Mouse (Mus musculus): ENCODE measurements around the gene Gm26602. TPM values are rescaled to one million over a fixed set of nuclear protein-coding genes. Genes with fewer than 3 reads are reported as not detected.

Gene Gm26602
- total and polyA plus RNA-seq, 2 experiments from 2014 or later = 39.2 TPM; not detected in 1

DNA sequence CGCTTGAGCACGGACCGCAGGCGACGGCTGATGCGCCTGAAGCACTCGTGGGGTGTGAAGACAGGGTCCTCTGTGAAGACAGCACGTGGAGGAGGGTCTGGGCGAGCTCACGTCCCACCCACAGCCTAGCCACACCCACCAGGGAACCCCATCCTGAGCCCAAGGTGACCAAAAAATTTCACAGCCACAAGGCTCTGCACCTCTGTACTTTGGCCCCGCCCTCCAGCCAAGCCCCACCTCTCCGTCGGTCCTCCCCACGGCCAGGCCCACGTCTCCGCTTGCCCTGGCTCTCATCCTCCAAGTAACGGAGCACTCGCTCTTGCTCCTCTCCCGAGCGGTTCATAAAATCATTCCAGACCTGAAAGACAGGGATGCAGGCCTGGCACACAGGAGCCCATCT is 1.8 kb downstream of the Gm26602 start:
- no peak for TF ChIP-seq CTCF (IDR thresholded peaks at IDR 0.05; ENCODE audit: low read depth)
- H3K36me3 ChIP-seq (ENCODE audit: insufficient read depth) = peaks cover 17% of the 10 kb centered on the region; the same call in 1 of the 2 replicates
- H3K4me1 ChIP-seq (ENCODE audit: insufficient read depth) = peaks cover 16% of the 10 kb centered on the region
- ATAC-seq = no peak
- no peaks in the 10 kb centered on the region for H3K27me3 ChIP-seq (ENCODE audit: insufficient read depth, low read length)
- no peak overlapping the region for H3K4me3 ChIP-seq (ENCODE audit: low read depth, low read length)
- DNase-seq = no peak
- H3K27ac ChIP-seq (ENCODE audit: low read depth, low read length) = no peak overlapping the region
- no peaks in the 10 kb centered on the region for H3K9me3 ChIP-seq (ENCODE audit: low read length)
- 74% methylated on average over 20 of the region's 20 CpGs for WGBS
- no peak overlapping the region for H3K4me2 ChIP-seq (ENCODE audit: low read depth)
- no peak overlapping the region for H3K9ac ChIP-seq

DNA sequence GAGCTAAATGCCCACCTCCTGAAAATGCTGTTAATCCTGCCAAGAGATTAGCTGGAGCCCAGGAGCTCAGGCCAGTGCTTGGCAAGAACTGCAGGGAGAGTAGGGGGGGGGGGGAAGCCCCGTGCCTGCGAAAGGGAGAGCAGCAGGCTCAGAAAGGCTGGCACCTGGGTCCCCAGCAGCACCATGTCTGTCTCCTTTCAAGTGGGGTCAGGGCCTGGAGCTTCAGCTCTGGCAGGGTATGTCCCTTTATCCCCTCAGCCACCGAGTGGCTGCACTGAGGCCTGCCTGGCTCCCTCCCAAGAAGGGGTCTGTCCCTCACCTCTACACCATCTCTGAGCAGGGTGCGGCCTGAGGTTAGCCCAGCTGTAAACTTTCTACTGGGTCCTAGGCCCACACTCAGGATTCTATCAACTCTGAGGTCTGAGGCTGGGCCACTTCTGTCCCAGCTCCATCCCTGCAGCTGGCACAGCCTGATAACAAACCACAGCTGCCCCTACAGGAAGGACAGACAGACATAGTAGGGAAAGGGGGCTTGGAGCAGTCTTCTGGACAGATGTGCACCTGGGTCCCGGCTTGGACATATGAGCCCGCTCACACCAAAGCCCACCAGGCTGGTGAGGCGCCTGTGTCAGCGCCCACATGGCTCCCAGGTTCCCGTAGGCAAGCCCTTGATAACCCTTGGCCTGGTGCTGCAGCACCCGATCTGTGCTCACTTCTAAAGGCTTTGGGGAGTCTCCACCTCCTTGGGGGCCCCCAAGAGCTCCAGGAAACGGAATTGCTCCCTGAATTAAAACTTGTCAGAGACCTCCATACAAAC is 3.7 kb downstream of the Gm26602 start:
- no peak overlapping the region for H3K4me3 ChIP-seq (ENCODE audit: low read depth, low read length)
- DNase-seq (no peak), ATAC-seq (no peak)
- TF ChIP-seq CTCF (IDR thresholded peaks at IDR 0.05; ENCODE audit: low read depth) = no peak
- H3K36me3 ChIP-seq (ENCODE audit: insufficient read depth) = peaks cover 17% of the 10 kb centered on the region; the same call in 1 of the 2 replicates
- 66% methylated on average over 11 of the region's 11 CpGs for WGBS
- H3K9ac ChIP-seq = no peak overlapping the region
- no peak overlapping the region for H3K27ac ChIP-seq (ENCODE audit: low read depth, low read length)
- H3K4me1 ChIP-seq (ENCODE audit: insufficient read depth) = peaks cover 16% of the 10 kb centered on the region
- no peaks in the 10 kb centered on the region for H3K9me3 ChIP-seq (ENCODE audit: low read length)
- no peak overlapping the region for H3K4me2 ChIP-seq (ENCODE audit: low read depth)
- H3K27me3 ChIP-seq (ENCODE audit: insufficient read depth, low read length) = peaks cover 17% of the 10 kb centered on the region

DNA sequence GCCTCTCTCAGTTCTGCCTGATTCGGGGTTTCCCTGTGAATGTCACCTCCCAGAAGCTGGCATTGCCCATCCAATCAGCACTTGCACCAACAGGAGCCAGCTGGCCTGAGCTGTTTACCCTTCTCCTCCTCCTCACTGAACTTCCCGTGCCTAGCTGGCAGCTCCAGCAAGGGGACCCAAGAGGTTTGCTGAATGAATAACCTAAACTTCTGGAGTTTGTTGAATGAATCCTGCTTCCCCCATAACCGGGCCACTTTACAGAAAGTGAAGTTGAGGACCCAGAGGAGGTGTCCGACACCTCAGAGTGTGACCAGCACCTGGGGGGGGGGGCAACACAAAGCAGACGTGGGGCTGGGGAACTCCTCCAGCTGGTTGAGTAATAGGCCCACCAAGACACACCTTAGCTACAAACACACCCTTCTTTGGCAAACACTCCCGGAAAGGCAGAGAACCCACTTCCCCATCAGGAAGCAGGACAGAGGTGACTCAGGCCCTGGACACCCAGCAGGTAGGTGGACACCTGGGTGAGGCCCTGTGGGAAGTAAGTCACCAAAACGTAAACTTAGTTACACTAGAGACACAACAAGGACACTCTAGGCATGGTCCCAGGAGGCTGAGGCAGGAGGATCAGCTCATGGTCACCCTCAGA is 4.4 kb downstream of the Gm26602 start:
- H3K4me2 ChIP-seq (ENCODE audit: low read depth) = peak overlapping the region; percentile 94; the same call in 1 of the 2 replicates
- H3K9me3 ChIP-seq (ENCODE audit: low read length) = no peaks in the 10 kb centered on the region
- no peak for DNase-seq
- no peak overlapping the region for H3K27ac ChIP-seq (ENCODE audit: low read depth, low read length)
- H3K4me1 ChIP-seq (ENCODE audit: insufficient read depth) = peaks cover 14% of the 10 kb centered on the region
- H3K27me3 ChIP-seq (ENCODE audit: insufficient read depth, low read length) = peaks cover 24% of the 10 kb centered on the region
- WGBS = 64% methylated on average over 7 of the region's 7 CpGs
- H3K4me3 ChIP-seq (ENCODE audit: low read depth, low read length) = no peak overlapping the region
- no peak for ATAC-seq
- no peak for TF ChIP-seq CTCF (IDR thresholded peaks at IDR 0.05; ENCODE audit: low read depth)
- peaks cover 17% of the 10 kb centered on the region; the same call in 1 of the 2 replicates for H3K36me3 ChIP-seq (ENCODE audit: insufficient read depth)
- no peak overlapping the region for H3K9ac ChIP-seq

GRCm38 (mm10) chr10:79916081-79916480 is 5.4 kb downstream of the Gm26602 start:
- H3K9me3 ChIP-seq (ENCODE audit: low read length) = no peaks in the 10 kb centered on the region
- H3K4me3 ChIP-seq (ENCODE audit: low read depth, low read length) = peak overlapping the region; percentile 75
- 4% methylated on average over 8 of the region's 8 CpGs for WGBS
- peak overlapping the region; percentile 94 for H3K4me2 ChIP-seq (ENCODE audit: low read depth)
- H3K27me3 ChIP-seq (ENCODE audit: insufficient read depth, low read length) = peaks cover 34% of the 10 kb centered on the region
- peak overlapping the region; percentile 91 for H3K9ac ChIP-seq
- ATAC-seq (peak; percentile 15; the same call in 1 of the 2 replicates), DNase-seq (no peak)
- H3K27ac ChIP-seq (ENCODE audit: low read depth, low read length) = peak overlapping the region; percentile 71
- peaks cover 10% of the 10 kb centered on the region; the same call in 1 of the 2 replicates for H3K36me3 ChIP-seq (ENCODE audit: insufficient read depth)
- H3K4me1 ChIP-seq (ENCODE audit: insufficient read depth) = peaks cover 14% of the 10 kb centered on the region
- TF ChIP-seq CTCF (IDR thresholded peaks at IDR 0.05; ENCODE audit: low read depth) = no peak

DNA sequence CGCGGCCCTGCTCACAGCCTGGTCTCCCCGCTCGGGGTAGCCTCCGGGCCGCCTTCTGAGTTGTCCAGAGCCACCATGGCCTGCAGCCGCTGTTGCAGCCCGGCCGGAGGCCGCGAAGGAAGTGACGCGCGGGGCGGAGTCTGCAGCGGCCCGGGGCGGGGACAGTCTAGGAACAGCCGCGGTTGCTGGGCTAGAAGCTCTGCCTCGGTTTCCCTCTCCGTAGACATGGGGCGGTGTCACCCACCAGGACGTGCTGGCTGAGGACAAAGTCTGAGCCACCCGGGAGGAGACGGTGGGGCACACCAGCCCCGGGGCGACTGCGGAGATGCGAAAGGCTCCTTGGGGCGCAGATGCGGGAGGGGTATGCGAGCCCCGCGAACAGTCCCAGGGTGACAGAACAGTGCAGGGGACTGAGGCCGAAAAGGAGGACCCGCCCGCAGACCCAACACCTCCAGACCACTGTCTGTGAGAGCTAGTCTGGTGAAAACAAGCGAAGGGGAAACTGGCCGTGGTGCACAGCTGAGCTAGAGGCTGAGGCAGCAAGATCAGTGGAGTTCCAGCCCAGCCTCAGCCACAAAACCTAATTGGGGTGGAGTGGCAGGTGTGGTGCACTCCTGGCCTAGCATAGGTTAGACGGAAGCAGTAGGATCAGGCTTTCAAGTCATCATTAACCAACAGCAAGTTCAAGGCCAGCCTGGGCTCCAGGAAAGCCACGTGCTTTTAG is 6.3 kb downstream of the Gm26602 start, which contains the start of gene Kiss1r:
TSS of gene Kiss1r (plus strand) at position 164 of the 724 bp plus-strand sequence.
- H3K36me3 ChIP-seq (ENCODE audit: insufficient read depth) = peaks cover 1% of the 10 kb centered on the region; the same call in 1 of the 2 replicates
- peak within 1 kb of the TSS; percentile 75 for H3K4me3 ChIP-seq (ENCODE audit: low read depth, low read length)
- peak; percentile 82 for DNase-seq
- 3% methylated on average over 41 of the region's 42 CpGs for WGBS
- peak; percentile 89 for ATAC-seq
- peak within 1 kb of the TSS; percentile 91 for H3K9ac ChIP-seq
- no peaks in the 10 kb centered on the region for H3K9me3 ChIP-seq (ENCODE audit: low read length)
- H3K4me1 ChIP-seq (ENCODE audit: insufficient read depth) = peaks cover 14% of the 10 kb centered on the region
- peaks cover 42% of the 10 kb centered on the region for H3K27me3 ChIP-seq (ENCODE audit: insufficient read depth, low read length)
- H3K27ac ChIP-seq (ENCODE audit: low read depth, low read length) = peak within 1 kb of the TSS; percentile 71
- peak within 1 kb of the TSS; percentile 94 for H3K4me2 ChIP-seq (ENCODE audit: low read depth)
- TF ChIP-seq CTCF (IDR thresholded peaks at IDR 0.05; ENCODE audit: low read depth) = no peak

- DNase-seq = no peak
- Histone ChIP-seq H3K4me3 (ENCODE audit: low read depth, low read length) (peak overlapping the region; percentile 75; the same call in 1 of the 2 replicates), H3K36me3 (ENCODE audit: insufficient read depth) (no peaks in the 10 kb centered on the region), H3K9ac (peak overlapping the region; percentile 91), H3K4me2 (ENCODE audit: low read depth) (peak overlapping the region; percentile 94), H3K27ac (ENCODE audit: low read depth, low read length) (no peak overlapping the region), H3K27me3 (ENCODE audit: insufficient read depth, low read length) (peaks cover 47% of the 10 kb centered on the region), H3K4me1 (ENCODE audit: insufficient read depth) (peaks cover 14% of the 10 kb centered on the region), H3K9me3 (ENCODE audit: low read length) (no peaks in the 10 kb centered on the region)
- 58% methylated on average over 5 of the region's 5 CpGs for WGBS
- TF ChIP-seq CTCF (IDR thresholded peaks at IDR 0.05; ENCODE audit: low read depth) = no peak
- no peak for ATAC-seq
These were observed 7.0 kb downstream of the Gm26602 start for GRCm38 (mm10) chr10:79917532-79918100.

Measured in forebrain, postnatal 0 days (tissue).